Mouse (Mus musculus): ENCODE results near the gene Serhl.

DNA sequence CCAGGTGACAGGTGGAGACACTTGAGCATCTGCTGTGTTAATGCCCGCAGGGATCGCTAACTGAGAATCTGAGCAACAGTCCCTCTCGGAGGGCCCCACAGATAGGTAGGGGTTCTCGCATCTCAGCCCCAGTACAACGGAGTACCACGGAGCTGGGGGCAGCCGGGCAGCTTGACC, at the start of gene Serhl:
- TF ChIP-seq POLR2A (IDR thresholded peaks at IDR 0.05; ENCODE audit: control insufficient read depth, low read depth, low read length) (no peak), CTCF (IDR thresholded peaks at IDR 0.05; ENCODE audit: control insufficient read depth, insufficient read depth, insufficient replicate concordance, low read depth, low read length) (no peak)
